Mouse (Mus musculus): ENCODE measurements at regions not wholly inside any gene's neighbourhood (a gene's known extent, or its start where the extent isn't known, plus 50 kb on each side); places are given as distances from the start of the nearest gene placed in this dataset.

DNA sequence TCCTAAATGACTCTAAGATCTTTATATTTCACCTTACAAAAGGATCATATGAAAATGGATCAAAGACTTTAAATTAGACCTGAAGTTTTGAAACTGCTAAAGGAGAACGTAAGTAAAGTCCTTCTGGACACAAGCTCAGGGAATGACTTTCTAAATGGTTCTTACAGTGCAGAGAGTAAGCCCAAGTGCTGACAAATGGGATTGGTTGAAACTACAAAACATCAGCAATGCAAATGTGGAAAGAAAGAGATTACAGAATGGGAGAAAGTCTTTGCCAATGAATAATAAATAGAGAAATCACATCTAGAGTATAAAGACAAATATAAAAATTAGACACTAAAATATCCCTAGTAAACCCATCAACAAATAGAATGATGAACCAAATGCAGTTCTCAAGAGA is 263.9 kb downstream of the Atp10a start:
- TF ChIP-seq CTCF (conservative IDR thresholded peaks at IDR 0.05), result no peak
- no peak for DNase-seq (ENCODE audit: low spot score in 2 of 2)
- no peak overlapping the region for H3K27ac ChIP-seq
- H3K4me3 ChIP-seq, result no peak overlapping the region

DNA sequence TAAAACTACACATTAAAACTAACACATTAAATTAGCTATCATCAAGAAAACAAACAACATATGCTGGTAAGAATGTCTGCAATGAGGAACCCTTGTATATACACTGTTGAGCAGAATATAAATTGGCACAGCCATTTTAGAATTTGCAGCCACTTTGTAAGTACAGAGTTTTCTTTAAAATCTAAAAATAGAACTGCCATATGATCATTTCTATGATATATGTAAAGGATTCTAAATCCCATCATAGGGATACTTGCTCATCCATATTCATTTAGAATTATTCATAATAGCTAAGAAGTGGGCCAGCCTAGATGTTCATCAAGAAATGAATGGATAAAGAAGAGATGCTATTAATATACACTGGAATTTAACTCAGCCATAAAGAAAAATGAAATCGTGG is 264.3 kb downstream of the Atp10a start:
- TF ChIP-seq CTCF (conservative IDR thresholded peaks at IDR 0.05), result no peak
- no peak for DNase-seq (ENCODE audit: low spot score in 2 of 2)
- Histone ChIP-seq H3K4me3 (no peak overlapping the region), H3K27ac (no peak overlapping the region)

DNA sequence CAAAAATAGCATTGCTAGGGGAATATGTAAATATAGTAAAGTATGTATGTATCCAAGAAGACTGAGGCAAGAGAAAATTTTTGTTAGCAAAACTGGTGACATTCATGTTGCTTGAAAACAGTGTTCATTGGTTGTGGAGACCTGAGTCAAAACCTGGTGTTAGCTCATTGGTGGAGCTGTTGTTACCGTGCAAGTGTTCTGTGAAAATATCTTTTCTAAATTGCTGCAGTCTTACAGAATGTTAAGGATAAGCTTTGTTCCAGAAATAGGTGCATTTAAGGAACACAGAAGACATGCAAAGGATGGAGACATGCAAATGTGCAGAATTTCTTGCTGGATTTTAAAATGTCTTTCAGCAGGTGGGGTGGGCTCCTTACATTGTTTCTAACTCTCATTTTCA is 269.0 kb downstream of the Atp10a start:
- no peak for DNase-seq (ENCODE audit: low spot score in 2 of 2)
- Histone ChIP-seq H3K4me3 (no peak overlapping the region), H3K27ac (no peak overlapping the region)
- TF ChIP-seq CTCF (conservative IDR thresholded peaks at IDR 0.05), result no peak

DNA sequence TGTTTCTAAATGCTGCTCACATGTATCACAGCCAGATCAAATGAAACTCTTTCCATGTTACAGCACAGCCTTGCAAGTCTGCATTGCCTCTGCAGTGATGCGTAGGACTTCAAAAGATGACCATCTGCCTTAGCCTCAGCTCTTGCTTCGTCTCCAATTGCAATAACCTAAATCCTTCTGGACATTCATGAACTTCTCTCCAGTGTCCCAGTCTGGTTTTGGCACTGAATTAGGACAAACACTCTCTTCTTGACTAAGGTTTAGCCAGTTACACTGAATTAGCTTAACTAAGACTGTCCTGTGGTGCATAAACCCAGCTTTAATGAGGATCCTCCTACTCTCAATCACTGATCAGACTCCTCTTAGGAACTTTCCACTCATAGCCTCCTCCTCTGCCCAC is 269.4 kb downstream of the Atp10a start:
- H3K27ac ChIP-seq, result no peak overlapping the region
- no peak overlapping the region for H3K4me3 ChIP-seq
- no peak for DNase-seq (ENCODE audit: low spot score in 2 of 2)
- TF ChIP-seq CTCF (conservative IDR thresholded peaks at IDR 0.05), result no peak

DNA sequence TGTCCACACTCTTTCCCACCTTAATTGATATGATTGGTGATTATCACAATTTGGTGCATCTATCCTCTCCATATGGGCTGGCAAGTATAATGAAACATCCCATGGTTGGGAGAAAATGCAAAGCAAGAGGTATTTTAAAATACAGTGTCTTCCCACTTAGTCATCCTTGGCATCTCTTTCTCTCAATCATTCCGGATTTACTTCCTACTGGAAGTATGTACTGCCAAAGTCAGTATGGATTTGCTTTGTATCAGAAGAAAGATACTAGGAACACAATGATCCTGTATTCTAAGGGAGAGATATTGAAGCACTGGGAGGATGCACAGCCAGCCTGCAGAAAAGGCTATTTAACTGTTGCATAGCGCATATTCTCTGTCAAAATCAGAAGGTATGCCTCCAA is 271.1 kb upstream of the Ube3a start:
- H3K4me3 ChIP-seq, result no peak overlapping the region
- DNase-seq (ENCODE audit: low spot score in 2 of 2), result no peak
- no peak overlapping the region for H3K27ac ChIP-seq
- no peak for TF ChIP-seq CTCF (conservative IDR thresholded peaks at IDR 0.05)

DNA sequence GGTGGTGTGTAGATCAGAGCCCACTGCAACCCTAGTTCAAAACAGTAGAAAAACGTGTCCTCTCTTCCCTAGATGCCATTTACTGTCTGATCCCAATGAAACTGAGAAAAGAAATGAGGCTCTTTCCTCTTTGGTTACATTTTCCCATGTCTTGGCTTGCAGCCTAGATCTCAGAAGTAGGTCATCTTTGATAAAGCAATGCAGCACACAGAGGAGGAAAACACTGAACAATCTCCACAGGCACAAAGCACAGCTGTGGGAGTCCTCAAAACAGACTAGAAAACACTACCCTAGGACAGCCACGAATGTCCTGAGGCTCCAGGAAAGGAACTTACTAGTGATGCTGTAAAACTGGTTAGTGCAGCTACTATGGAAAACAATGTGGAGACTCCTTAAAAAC is 221.4 kb upstream of the Ube3a start:
- DNase-seq (ENCODE audit: low spot score in 2 of 2), result peak; percentile 4 to 18
- H3K4me3 ChIP-seq, result no peak overlapping the region
- TF ChIP-seq CTCF (conservative IDR thresholded peaks at IDR 0.05), result no peak
- H3K27ac ChIP-seq, result no peak overlapping the region

DNA sequence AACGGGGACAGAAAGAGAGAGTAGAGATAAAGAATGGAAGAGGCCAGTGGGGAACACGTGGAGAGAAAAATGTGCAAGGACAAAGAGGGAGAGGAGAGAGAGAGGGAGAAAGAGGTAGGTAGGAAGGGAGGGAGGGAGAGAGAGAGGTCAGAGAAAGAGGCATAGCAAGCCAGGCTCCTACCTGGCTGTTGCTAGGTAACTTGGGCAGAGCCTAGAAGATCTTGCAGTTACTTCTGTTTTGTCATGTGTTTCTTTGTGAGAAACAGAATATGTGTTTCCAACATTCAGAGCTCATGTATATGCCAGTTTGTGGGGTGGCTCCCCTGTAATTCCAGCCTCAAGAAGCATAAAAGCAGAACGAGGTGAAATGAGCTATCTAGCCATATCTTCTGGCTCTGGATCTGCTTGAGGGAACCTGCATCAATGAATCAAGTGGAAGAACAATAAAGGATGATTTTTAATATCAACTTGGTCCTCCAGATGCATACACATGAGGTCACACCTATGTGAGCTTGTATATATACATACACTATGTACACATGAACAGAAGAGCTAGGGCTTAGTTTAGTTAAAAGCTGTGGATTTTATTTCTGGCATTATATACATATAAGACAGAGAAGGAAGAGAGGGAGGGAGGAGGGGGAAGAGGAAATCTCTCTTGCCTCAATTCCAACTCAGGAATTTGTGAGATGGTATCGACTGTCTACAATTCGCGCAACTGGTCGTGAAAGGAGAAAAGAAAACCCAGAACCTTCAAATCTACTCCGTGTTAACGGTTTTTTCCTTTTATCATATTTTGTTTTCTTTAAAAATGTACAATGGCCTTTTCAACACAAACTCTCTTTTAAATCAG is 214.9 kb upstream of the Ube3a start:
- no peak for DNase-seq (ENCODE audit: low spot score in 2 of 2)
- Histone ChIP-seq H3K27ac (no peak overlapping the region), H3K4me3 (no peak overlapping the region)
- TF ChIP-seq CTCF (conservative IDR thresholded peaks at IDR 0.05), result no peak

DNA sequence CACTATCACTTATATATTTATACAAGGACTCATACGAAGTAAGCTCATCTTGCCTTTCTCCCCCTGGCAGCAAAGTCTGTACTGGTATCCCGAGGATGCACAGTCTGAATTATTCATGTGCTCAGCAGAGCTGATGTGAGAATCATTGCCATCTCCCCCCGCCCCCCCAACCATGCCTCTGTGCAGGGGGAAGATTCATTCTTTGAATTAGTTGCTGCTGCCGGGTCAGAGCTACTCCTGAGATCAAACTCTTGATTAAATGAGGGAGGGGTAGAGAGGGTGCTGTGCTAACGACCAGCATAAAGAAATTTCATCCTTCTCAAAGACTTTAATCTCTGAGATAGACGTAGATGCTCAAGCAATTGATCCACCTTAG is 214.3 kb upstream of the Ube3a start:
- TF ChIP-seq CTCF (conservative IDR thresholded peaks at IDR 0.05), result no peak
- no peak overlapping the region for H3K4me3 ChIP-seq
- DNase-seq (ENCODE audit: low spot score in 2 of 2), result no peak
- no peak overlapping the region for H3K27ac ChIP-seq

DNA sequence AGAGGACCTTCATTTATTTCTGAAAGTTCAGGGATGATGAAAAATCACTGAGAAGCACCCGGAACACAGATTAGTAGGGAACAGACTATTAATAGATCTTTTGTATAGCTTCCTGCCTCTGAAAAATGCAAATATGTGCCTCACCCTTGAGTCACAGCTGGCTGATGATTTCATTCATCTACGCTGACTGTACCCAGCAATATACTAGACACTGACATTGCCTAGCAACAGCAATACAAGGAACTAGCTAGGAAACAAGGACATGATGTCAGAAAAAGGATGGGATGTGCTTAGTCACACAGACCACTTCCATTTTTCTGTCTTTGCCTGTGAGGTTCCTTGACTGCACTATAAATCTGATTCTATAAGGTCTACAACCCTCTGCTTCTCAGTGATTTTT is 201.1 kb upstream of the Ube3a start:
- no peak for TF ChIP-seq CTCF (conservative IDR thresholded peaks at IDR 0.05)
- Histone ChIP-seq H3K27ac (peak overlapping the region; percentile 36; the same call in 1 of the 2 replicates), H3K4me3 (no peak overlapping the region)
- DNase-seq (ENCODE audit: low spot score in 2 of 2), result peak in 1 of 2 experiments; percentile 47

Data from layer of hippocampus, adult 2 months (tissue).